In the genomic region with DNA sequence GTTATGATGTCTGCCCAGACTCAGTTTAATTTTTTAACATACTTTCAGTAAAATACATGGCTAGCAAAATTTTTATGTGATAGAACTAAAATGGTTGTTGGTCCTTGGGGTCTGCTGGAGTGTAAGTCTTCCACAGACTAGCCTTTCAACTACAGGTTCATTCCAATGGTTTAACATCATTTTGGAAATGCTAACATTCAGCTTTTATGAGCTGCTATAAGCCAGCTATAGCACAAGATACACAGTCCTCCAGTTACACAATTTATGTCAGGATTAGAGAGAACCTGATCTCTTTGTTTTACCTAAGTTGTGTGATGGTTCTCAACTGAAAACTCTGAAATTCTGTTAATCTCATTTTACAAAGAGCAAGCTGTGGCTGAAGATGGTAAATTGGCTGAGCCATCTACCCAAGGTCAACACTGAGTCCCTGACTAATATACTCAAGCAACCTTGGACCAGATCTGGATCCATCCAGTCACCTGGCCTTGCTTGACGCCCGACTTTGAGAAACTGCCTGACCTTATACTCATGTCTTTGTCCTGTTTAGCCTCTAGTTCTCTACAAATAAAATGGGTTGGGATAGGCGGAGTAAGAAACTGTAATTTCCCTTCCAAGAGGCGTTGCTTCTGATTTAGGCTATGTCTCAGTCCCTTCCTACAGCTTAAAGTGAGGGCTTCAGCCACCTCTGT, we compare ENCODE assay signal across 19 mouse cellular contexts.
A peak's percentile ranks its signal among the peaks of the same experiment; 100 is the strongest.
DNase-seq lines count a peak whose midpoint lies in the region; ATAC-seq and TF ChIP-seq lines count a peak whose summit lies in the region.
"Had no signal": no experiment of that assay in that cellular context is flagged by ENCODE, and none has a peak within 500 bp of the region (broad histone marks: within the 10 kb centered on the region; RNA-seq: fewer than 3 reads in every experiment).

No protein-coding gene starts in this region.

- H3K9ac ChIP-seq in limb, embryonic 14.5 days (ENCODE audit: low read depth, low read length, severe bottlenecking) = no peak overlapping the region
- H3K9ac ChIP-seq in liver, postnatal 0 days (replicated peaks) = no peak overlapping the region
- H3K9ac ChIP-seq: forebrain, embryonic 13.5 days; hindbrain, embryonic 12.5 days; hindbrain, embryonic 15.5 days had no signal

- TF ChIP-seq EP300 in liver, postnatal 0 days (IDR thresholded peaks at IDR 0.05; ENCODE audit: low read depth) = no peak

- 87% methylated on average over 4 of the region's 4 CpGs for WGBS in limb, embryonic 14.5 days
- 93% methylated on average over 4 of the region's 4 CpGs for WGBS in limb, embryonic 10.5 days
- 76% methylated on average over 4 of the region's 4 CpGs for WGBS in liver, postnatal 0 days (ENCODE audit: insufficient replicate concordance)

- no peaks in the 10 kb centered on the region for H3K9me3 ChIP-seq in limb, embryonic 14.5 days (ENCODE audit: control insufficient read depth, low read length)
- H3K9me3 ChIP-seq in limb, embryonic 10.5 days (replicated peaks) = no peaks in the 10 kb centered on the region
- H3K9me3 ChIP-seq in liver, postnatal 0 days (ENCODE audit: low read length) = no peaks in the 10 kb centered on the region
- H3K9me3 ChIP-seq: forebrain, embryonic 10.5 days; forebrain, embryonic 13.5 days; hindbrain, embryonic 12.5 days; hindbrain, embryonic 15.5 days had no signal

- no peak overlapping the region for H3K4me2 ChIP-seq in limb, embryonic 14.5 days (replicated peaks; ENCODE audit: low read depth, low read length, severe bottlenecking)
- no peak overlapping the region for H3K4me2 ChIP-seq in liver, postnatal 0 days (ENCODE audit: low read depth, low read length)
- H3K4me2 ChIP-seq: forebrain, embryonic 13.5 days; heart, embryonic 11.5 days; hindbrain, embryonic 12.5 days; hindbrain, embryonic 15.5 days had no signal

- no peak overlapping the region for H3K27ac ChIP-seq in limb, embryonic 14.5 days (replicated peaks; ENCODE audit: low read depth, low read length)
- H3K27ac ChIP-seq in limb, embryonic 10.5 days = no peak overlapping the region
- no peak overlapping the region for H3K27ac ChIP-seq in liver, postnatal 0 days (ENCODE audit: low read depth)
- H3K27ac ChIP-seq: forebrain, embryonic 10.5 days; forebrain, embryonic 13.5 days; gastrocnemius, adult 2 months; hindbrain, embryonic 12.5 days; hindbrain, embryonic 15.5 days had no signal

- TF ChIP-seq POLR2A in limb, embryonic 14.5 days (IDR thresholded peaks at IDR 0.05; ENCODE audit: borderline replicate concordance, extremely low read depth, insufficient read depth, insufficient read length) = no peak

- H3K4me1 ChIP-seq in limb, embryonic 14.5 days (ENCODE audit: control insufficient read depth, insufficient read depth, low read length) = peaks cover 4% of the 10 kb centered on the region; the same call in 1 of the 2 replicates
- peaks cover 11% of the 10 kb centered on the region for H3K4me1 ChIP-seq in limb, embryonic 10.5 days
- H3K4me1 ChIP-seq in liver, postnatal 0 days (ENCODE audit: insufficient read depth) = no peaks in the 10 kb centered on the region
- H3K4me1 ChIP-seq: forebrain, embryonic 13.5 days; hindbrain, embryonic 12.5 days; hindbrain, embryonic 15.5 days had no signal

- DNase-seq in limb, embryonic 14.5 days (ENCODE audit: low spot score) = peak; percentile 50
- DNase-seq in limb, embryonic 10.5 days (ENCODE audit: low spot score) = no peak
- DNase-seq in adrenal gland, adult 8-10 months = peak; percentile 47
- DNase-seq in adrenal gland, postnatal 36 days = peak; percentile 7 to 46
- DNase-seq in urinary bladder, postnatal 10 days (ENCODE audit: low spot score) = no peak
- no peak for DNase-seq in liver, postnatal 0 days
- DNase-seq: cerebellum, adult 11-12 months; cerebellum, adult 8-10 months; gastrocnemius, postnatal 14 days; heart, adult 11 months had no signal

- TF ChIP-seq CTCF in liver, postnatal 0 days (IDR thresholded peaks at IDR 0.05; ENCODE audit: low read depth) = no peak

- no peaks in the 10 kb centered on the region for H3K27me3 ChIP-seq in limb, embryonic 14.5 days (ENCODE audit: control insufficient read depth, insufficient read depth, low read length)
- H3K27me3 ChIP-seq in limb, embryonic 10.5 days (ENCODE audit: low read depth, poor library complexity, severe bottlenecking) = no peaks in the 10 kb centered on the region
- H3K27me3 ChIP-seq in liver, postnatal 0 days (ENCODE audit: insufficient read depth, low read length) = no peaks in the 10 kb centered on the region
- H3K27me3 ChIP-seq: forebrain, embryonic 13.5 days; hindbrain, embryonic 12.5 days; hindbrain, embryonic 15.5 days had no signal

- H3K36me3 ChIP-seq in limb, embryonic 14.5 days (ENCODE audit: control insufficient read depth, insufficient read depth, low read length) = no peaks in the 10 kb centered on the region
- H3K36me3 ChIP-seq in limb, embryonic 10.5 days = no peaks in the 10 kb centered on the region
- H3K36me3 ChIP-seq in liver, postnatal 0 days (replicated peaks; ENCODE audit: insufficient read depth, low read length) = no peaks in the 10 kb centered on the region
- H3K36me3 ChIP-seq: forebrain, embryonic 10.5 days; hindbrain, embryonic 12.5 days; hindbrain, embryonic 15.5 days had no signal

- H3K4me3 ChIP-seq in limb, embryonic 14.5 days (replicated peaks; ENCODE audit: low read length) = no peak overlapping the region
- no peak overlapping the region for H3K4me3 ChIP-seq in limb, embryonic 10.5 days
- H3K4me3 ChIP-seq in liver, postnatal 0 days (ENCODE audit: low read depth, low read length) = no peak overlapping the region
- H3K4me3 ChIP-seq: forebrain, embryonic 10.5 days; forebrain, embryonic 13.5 days; gastrocnemius, adult 2 months; hindbrain, embryonic 12.5 days; hindbrain, embryonic 15.5 days had no signal

- ATAC-seq in limb, embryonic 14.5 days (ENCODE audit: low FRiP score, low read depth) = peak; percentile 55; the same call in 1 of the 2 replicates
- ATAC-seq in liver, postnatal 0 days = no peak
- ATAC-seq: CD4-positive, CD25-positive, alpha-beta regulatory T cell, adult 4 months; forebrain, embryonic 13.5 days; forebrain, embryonic 16.5 days; intestine, postnatal 0 days had no signal

Comparison
In these comparisons a context has a peak if more than half of its experiments do, and no peak if none do; other contexts are left out.
1. DNase-seq: peak in limb, embryonic 14.5 days (single experiment), adrenal gland, adult 8-10 months (single experiment) and adrenal gland, postnatal 36 days (2 of 2); none in limb, embryonic 10.5 days (single experiment), urinary bladder, postnatal 10 days (single experiment) and liver, postnatal 0 days (single experiment).